Mouse (Mus musculus) intestine, postnatal 0 days (tissue): ENCODE measurements around the gene Satb2. TPM values are rescaled to one million over a fixed set of nuclear protein-coding genes. Genes with fewer than 3 reads are reported as not detected.
A peak's percentile ranks its signal among the peaks of the same experiment; 100 is the strongest.

Experiments used
- ATAC-seq: fragments of 200-750 bp; cut with Nextera tagmentation; 2 replicates; pipeline ENCODE4 v1.8.0; 2017; ENCODE audit warnings: mild to moderate bottlenecking, moderate TSS enrichment, moderate library complexity
- H3K27ac ChIP-seq: fragments of 300-500 bp; sonication (generic); 2 replicates; pipeline ENCODE4 v1.5.1; 2014; ENCODE audit warnings: mild to moderate bottlenecking, low read depth, low read length, moderate library complexity
- H3K27me3 ChIP-seq: fragments of 300-500 bp; sonication (generic); replicated peaks from 2 replicates; pipeline ENCODE4 v1.6.1; 2014; ENCODE audit warnings: low read length, mixed read lengths; ENCODE audit not compliant: control insufficient read depth, insufficient read depth
- H3K36me3 ChIP-seq: fragments of 300-500 bp; sonication (generic); 2 replicates; pipeline ENCODE4 v1.6.1; 2014; ENCODE audit warnings: mild to moderate bottlenecking, moderate library complexity; ENCODE audit not compliant: control insufficient read depth, insufficient read depth
- H3K4me1 ChIP-seq: fragments of 300-500 bp; sonication (generic); replicated peaks from 2 replicates; pipeline ENCODE4 v1.6.1; 2014; ENCODE audit warnings: antibody characterized with exemption, low read length, mixed read lengths; ENCODE audit not compliant: control insufficient read depth, insufficient read depth
- H3K4me2 ChIP-seq: fragments of 300-500 bp; sonication (generic); replicated peaks from 2 replicates; pipeline ENCODE4 v1.6.1; 2014; ENCODE audit warnings: low read depth, mild to moderate bottlenecking, moderate library complexity
- H3K4me3 ChIP-seq: fragments of 300-500 bp; sonication (generic); 2 replicates; pipeline ENCODE4 v1.5.1; 2014; ENCODE audit warnings: low read depth, low read length
- H3K9ac ChIP-seq: fragments of 300-500 bp; sonication (generic); 2 replicates; pipeline ENCODE4 v1.6.1; 2014; ENCODE audit warnings: mild to moderate bottlenecking, low read depth, low read length
- H3K9me3 ChIP-seq: fragments of 300-500 bp; sonication (generic); 2 replicates; pipeline ENCODE4 v1.6.1; 2016; ENCODE audit warnings: mixed run types; ENCODE audit not compliant: control insufficient read depth
- CTCF ChIP-seq: sonication (generic); IDR thresholded peaks from 2 replicates; pipeline ENCODE4 v1.5.1; 2016; ENCODE audit warnings: low read depth, mild to moderate bottlenecking, control low read depth, antibody characterized with exemption, moderate library complexity
- WGBS: fragments of 180-500 bp; shearing (Covaris S2); extraction: QIAGEN DNeasy Blood & Tissue Kit; methylation state at CpG from one replicate; pipeline ENCODE4 v1.1.7; 2014; 5-methylcytosine and 5-hydroxymethylcytosine counted together
- polyA plus RNA-seq: library from polyadenylated mRNA; unstranded; fragments of >200 nt; fragmentation: Nextera tagmentation; extraction: Ambion mirVana; gene quantifications from 2 replicates; pipeline ENCODE4 v1.2.1, GENCODE M21; 2015

The Satb2 gene
- polyA plus RNA-seq, 1 experiment from 2014 or later = 2.4 TPM

GRCm38 (mm10) chr1:56897492-56898180 is 80.8 kb downstream of the Satb2 start:
- Histone ChIP-seq H3K9me3 (no peaks in the 10 kb centered on the region), H3K4me2 (no peak overlapping the region), H3K36me3 (no peaks in the 10 kb centered on the region), H3K4me3 (no peak overlapping the region), H3K4me1 (no peaks in the 10 kb centered on the region), H3K27ac (no peak overlapping the region), H3K27me3 (no peaks in the 10 kb centered on the region), H3K9ac (no peak overlapping the region)
- TF ChIP-seq CTCF = peak; percentile 44
- peak; percentile 83 for ATAC-seq
- WGBS = 71% methylated on average over 8 of the region's 8 CpGs

GRCm38 (mm10) chr1:56896670-56897069 is 81.8 kb downstream of the Satb2 start:
- H3K9ac ChIP-seq = no peak overlapping the region
- H3K4me1 ChIP-seq = no peaks in the 10 kb centered on the region
- no peak for TF ChIP-seq CTCF
- H3K27me3 ChIP-seq = no peaks in the 10 kb centered on the region
- H3K27ac ChIP-seq = no peak overlapping the region
- no peak overlapping the region for H3K4me3 ChIP-seq
- ATAC-seq = no peak
- WGBS = 83% methylated on average over 3 of the region's 3 CpGs
- H3K36me3 ChIP-seq = no peaks in the 10 kb centered on the region
- no peaks in the 10 kb centered on the region for H3K9me3 ChIP-seq
- H3K4me2 ChIP-seq = no peak overlapping the region

GRCm38 (mm10) chr1:56892766-56893165 is 85.7 kb downstream of the Satb2 start:
- Histone ChIP-seq H3K9me3 (no peaks in the 10 kb centered on the region), H3K4me3 (no peak overlapping the region), H3K4me2 (no peak overlapping the region), H3K27me3 (no peaks in the 10 kb centered on the region), H3K36me3 (no peaks in the 10 kb centered on the region), H3K9ac (no peak overlapping the region), H3K27ac (no peak overlapping the region), H3K4me1 (no peaks in the 10 kb centered on the region)
- 80% methylated on average over 5 of the region's 5 CpGs for WGBS
- ATAC-seq = no peak
- no peak for TF ChIP-seq CTCF

GRCm38 (mm10) chr1:56888939-56889338 is 89.5 kb downstream of the Satb2 start:
- peak; percentile 31; the same call in 1 of the 2 replicates for ATAC-seq
- 55% methylated on average over 1 of the region's 1 CpGs for WGBS
- no peaks in the 10 kb centered on the region for H3K27me3 ChIP-seq

GRCm38 (mm10) chr1:56887524-56887923 is 90.9 kb downstream of the Satb2 start:
- no peak for TF ChIP-seq CTCF
- H3K9ac ChIP-seq = no peak overlapping the region
- no peaks in the 10 kb centered on the region for H3K9me3 ChIP-seq
- H3K4me3 ChIP-seq = no peak overlapping the region
- H3K4me1 ChIP-seq = no peaks in the 10 kb centered on the region
- H3K36me3 ChIP-seq = no peaks in the 10 kb centered on the region
- H3K27me3 ChIP-seq = no peaks in the 10 kb centered on the region
- no peak overlapping the region for H3K4me2 ChIP-seq
- H3K27ac ChIP-seq = no peak overlapping the region
- ATAC-seq = no peak

More at GRCm38 (mm10) chr1:56888939-56889338, 89.5 kb downstream of the Satb2 start:
- Histone ChIP-seq H3K36me3 (no peaks in the 10 kb centered on the region), H3K4me2 (no peak overlapping the region), H3K4me1 (no peaks in the 10 kb centered on the region), H3K4me3 (no peak overlapping the region), H3K9me3 (no peaks in the 10 kb centered on the region), H3K27ac (no peak overlapping the region), H3K9ac (no peak overlapping the region)
- no peak for TF ChIP-seq CTCF

- H3K4me2 ChIP-seq = no peak overlapping the region
- H3K27ac ChIP-seq = no peak overlapping the region
- H3K27me3 ChIP-seq = no peaks in the 10 kb centered on the region
- TF ChIP-seq CTCF = no peak
- WGBS = 93% methylated on average over 8 of the region's 8 CpGs
- H3K4me3 ChIP-seq = no peak overlapping the region
- ATAC-seq = no peak
- H3K9ac ChIP-seq = no peak overlapping the region
- H3K4me1 ChIP-seq = no peaks in the 10 kb centered on the region
- H3K36me3 ChIP-seq = peaks cover 8% of the 10 kb centered on the region; the same call in 1 of the 2 replicates
- no peaks in the 10 kb centered on the region for H3K9me3 ChIP-seq
Observed at GRCm38 (mm10) chr1:56871485-56871884, 107.0 kb downstream of the Satb2 start.
